Mouse (Mus musculus): ENCODE measurements at regions not wholly inside any gene's neighbourhood (a gene's known extent, or its start where the extent isn't known, plus 50 kb on each side); places are given as distances from the start of the nearest gene placed in this dataset.
"Not testable (repeated sequence)": the region's sequence is repeated elsewhere in the genome, so short reads cannot be mapped to it uniquely, and the experiment has no call there.

DNA sequence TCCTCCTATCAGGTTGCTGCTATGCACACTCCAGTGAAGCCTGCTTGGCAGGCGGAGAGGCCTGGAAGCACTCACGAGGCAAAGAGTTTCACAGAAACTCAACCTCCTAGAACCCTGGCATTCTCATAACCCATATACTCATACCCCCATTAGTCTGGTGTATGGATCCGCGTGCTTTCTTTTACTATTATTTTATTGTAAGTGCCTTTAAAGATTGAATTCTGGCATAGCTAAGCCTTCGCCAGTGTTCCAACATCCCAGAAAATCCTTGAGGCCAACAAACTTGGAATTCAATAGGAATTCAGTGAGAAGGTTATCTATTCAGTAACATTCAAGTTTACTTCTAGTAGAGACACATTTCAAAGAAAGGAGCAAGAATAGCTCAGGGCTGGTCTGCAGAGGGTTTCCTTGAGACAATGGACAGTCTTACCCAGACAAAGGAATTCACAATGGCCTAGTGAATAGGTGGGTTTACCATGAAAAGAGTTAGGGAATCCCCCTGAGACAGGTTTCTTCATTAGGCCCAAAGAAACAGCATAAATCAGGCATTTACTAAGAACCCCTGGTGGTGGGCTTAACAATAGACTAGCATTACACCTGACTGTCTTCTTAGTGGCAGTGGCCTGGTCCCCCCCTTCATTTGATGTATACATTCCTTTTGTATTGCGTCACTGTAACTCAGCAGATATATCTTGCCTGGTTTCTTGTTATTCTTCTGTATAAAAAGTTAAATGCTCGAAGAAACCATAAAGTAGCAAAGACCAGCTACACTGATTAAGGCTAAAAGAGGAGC, 80.8 kb upstream of the Gm15446 start:
- H3K27ac ChIP-seq (ENCODE audit: insufficient read depth, low read length); H3K4me3 ChIP-seq (ENCODE audit: insufficient read depth, low read length); H3K4me1 ChIP-seq (ENCODE audit: control insufficient read depth, insufficient read depth, low read length): not testable (repeated sequence)

DNA sequence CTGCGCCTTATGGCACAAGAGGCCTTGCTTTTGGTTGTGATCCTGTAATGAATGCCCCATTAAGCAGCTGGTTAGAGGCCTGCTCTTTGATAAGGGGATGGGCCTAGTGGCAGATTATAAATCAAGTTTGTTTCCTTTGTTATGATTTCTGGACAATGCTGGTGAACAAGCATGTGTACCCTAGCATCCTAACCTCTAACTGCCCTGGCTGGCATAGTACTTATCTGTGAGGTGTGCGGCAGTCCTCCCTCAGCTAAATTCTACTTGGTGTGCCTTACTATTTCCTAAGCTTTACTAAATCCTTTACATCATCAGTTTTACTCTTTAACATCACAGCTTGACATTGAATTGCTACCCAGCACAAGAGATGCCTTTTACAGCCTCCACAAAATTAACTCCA, 79.0 kb upstream of the Gm15446 start:
- not testable (repeated sequence) for H3K4me1 ChIP-seq (ENCODE audit: control insufficient read depth, insufficient read depth, low read length); H3K27ac ChIP-seq (ENCODE audit: insufficient read depth, low read length)
- peak overlapping the region; percentile 61 for H3K4me3 ChIP-seq (ENCODE audit: insufficient read depth, low read length)

DNA sequence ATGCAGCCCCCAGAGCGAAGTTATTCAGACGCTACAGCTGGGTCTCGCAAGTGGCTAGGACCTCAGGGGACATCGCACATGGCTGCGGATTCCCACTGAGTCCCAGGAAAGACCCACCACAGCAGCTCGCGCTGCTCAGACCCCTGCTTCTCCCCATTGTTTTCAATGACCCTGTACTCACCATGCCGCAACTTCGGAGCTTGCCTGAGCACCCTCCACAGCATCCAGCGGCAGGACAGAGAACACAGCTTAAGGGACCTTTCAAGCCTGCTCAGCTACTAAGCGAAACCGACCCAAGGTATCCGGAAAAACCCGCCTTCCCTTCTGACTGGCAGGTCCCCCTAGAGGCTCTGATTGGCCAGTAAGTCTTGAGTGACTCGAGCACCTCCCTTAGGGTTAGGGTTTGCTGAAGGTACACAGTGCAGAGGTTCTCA, 78.4 kb upstream of the Gm15446 start:
- peak overlapping the region; percentile 61 for H3K4me3 ChIP-seq (ENCODE audit: insufficient read depth, low read length)
- no peak overlapping the region for H3K27ac ChIP-seq (ENCODE audit: insufficient read depth, low read length)
- H3K4me1 ChIP-seq (ENCODE audit: control insufficient read depth, insufficient read depth, low read length), result no peaks in the 10 kb centered on the region
- TF ChIP-seq CTCF (IDR thresholded peaks at IDR 0.05; ENCODE audit: borderline replicate concordance, insufficient read depth, low read length) (no peak), POLR2A (IDR thresholded peaks at IDR 0.05; ENCODE audit: low read depth, low read length) (no peak)

DNA sequence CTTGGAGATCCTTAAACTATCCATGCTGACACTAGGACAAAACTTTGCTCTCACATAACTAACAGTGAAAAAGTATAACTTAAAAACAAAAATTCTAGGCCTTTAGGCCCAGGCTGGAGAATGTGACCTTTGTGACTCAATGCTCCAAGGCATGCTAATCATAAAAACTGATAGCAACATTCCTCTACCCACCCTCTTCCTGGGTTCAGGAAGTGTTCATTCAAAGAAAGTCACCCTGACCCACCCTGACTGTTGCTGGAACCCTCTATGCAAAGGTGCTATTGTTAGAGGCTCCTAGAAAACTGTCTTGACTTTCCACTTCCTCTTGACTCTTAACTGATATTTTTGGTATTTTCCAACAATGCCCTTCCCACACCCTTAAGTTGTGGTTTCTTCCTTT, 72.0 kb upstream of the Gm15446 start:
- H3K4me1 ChIP-seq (ENCODE audit: control insufficient read depth, insufficient read depth, low read length); H3K4me3 ChIP-seq (ENCODE audit: insufficient read depth, low read length); H3K27ac ChIP-seq (ENCODE audit: insufficient read depth, low read length): not testable (repeated sequence)

- Histone ChIP-seq H3K4me1 (ENCODE audit: control insufficient read depth, insufficient read depth, low read length) (no peaks in the 10 kb centered on the region), H3K27ac (ENCODE audit: insufficient read depth, low read length) (no peak overlapping the region), H3K4me3 (ENCODE audit: insufficient read depth, low read length) (no peak overlapping the region)
- TF ChIP-seq CTCF (IDR thresholded peaks at IDR 0.05; ENCODE audit: borderline replicate concordance, insufficient read depth, low read length), result no peak
- no peak for TF ChIP-seq POLR2A (IDR thresholded peaks at IDR 0.05; ENCODE audit: low read depth, low read length)
Measured at GRCm38 (mm10) chr5:109860402-109860801, 62.8 kb upstream of the Gm15446 start.

- not testable (repeated sequence) for H3K27ac ChIP-seq (ENCODE audit: insufficient read depth, low read length); H3K4me3 ChIP-seq (ENCODE audit: insufficient read depth, low read length); H3K4me1 ChIP-seq (ENCODE audit: control insufficient read depth, insufficient read depth, low read length)
Measured at GRCm38 (mm10) chr5:109864517-109864916, 58.7 kb upstream of the Gm15446 start.

DNA sequence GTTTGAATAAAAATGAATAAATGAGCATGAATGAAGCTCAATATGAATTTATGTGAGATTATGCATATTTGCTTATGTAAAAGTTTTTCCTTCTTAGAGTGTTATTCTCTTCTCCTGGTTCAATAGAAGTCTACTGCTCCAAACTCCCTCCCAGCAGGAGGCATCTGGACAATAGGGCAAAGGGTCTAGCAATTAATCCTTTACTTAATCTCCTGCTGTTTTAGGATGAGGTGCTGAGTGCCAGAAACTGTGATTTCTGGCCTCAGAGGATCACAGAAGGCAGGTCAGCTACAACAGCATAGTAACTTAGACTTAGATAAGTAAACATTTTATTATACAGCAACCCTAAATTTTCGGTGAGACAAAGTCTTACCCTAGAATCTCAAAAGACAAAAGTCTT, 57.6 kb upstream of the Gm15446 start:
- H3K4me1 ChIP-seq (ENCODE audit: control insufficient read depth, insufficient read depth, low read length), result no peaks in the 10 kb centered on the region
- no peak for TF ChIP-seq CTCF (IDR thresholded peaks at IDR 0.05; ENCODE audit: borderline replicate concordance, insufficient read depth, low read length)
- no peak for TF ChIP-seq POLR2A (IDR thresholded peaks at IDR 0.05; ENCODE audit: low read depth, low read length)

DNA sequence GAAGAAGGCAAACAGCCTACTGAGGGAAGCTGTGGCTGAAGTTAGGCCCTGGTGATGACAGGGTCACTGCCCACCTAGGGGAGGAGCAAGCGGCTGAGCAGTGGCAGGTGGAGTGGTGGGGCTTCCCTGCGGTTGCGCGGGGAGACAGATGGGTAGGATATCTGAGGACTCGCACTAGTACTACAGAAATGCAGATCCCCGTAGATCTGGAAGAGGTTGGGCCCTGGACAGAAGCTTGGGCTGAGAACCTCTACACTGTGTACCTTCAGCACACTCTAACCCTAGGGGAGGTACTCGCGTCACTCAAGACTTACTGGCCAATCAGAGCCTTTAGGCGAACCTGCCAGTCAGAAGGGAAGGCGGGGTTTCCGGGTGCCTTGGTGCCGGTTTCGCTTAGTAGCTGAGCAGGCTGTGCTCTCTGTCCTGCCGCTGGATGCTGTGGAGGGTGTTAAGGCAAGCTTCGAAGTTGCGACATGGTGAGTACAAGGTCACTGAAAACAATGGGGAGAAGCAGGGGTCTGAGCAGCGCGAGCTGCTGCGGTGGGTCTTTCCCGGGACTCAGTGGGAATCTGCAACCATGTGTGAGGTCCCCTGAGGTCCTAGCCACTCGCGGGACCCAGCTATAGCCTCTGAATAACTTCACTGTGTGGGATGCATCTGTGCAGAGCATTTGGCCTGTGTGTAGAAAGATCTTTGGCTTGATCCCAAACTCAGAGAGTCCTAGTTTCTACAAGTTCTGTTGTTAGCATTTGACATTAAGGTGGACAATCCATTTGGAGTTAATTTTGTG, 56.7 kb upstream of the Gm15446 start:
- peak; percentile 80 for TF ChIP-seq POLR2A (IDR thresholded peaks at IDR 0.05; ENCODE audit: low read depth, low read length)
- TF ChIP-seq CTCF (IDR thresholded peaks at IDR 0.05; ENCODE audit: borderline replicate concordance, insufficient read depth, low read length), result no peak
- Histone ChIP-seq H3K4me3 (ENCODE audit: insufficient read depth, low read length) (peak overlapping the region; percentile 68), H3K27ac (ENCODE audit: insufficient read depth, low read length) (no peak overlapping the region), H3K4me1 (ENCODE audit: control insufficient read depth, insufficient read depth, low read length) (no peaks in the 10 kb centered on the region)

More for the DNA sequence above, 57.6 kb upstream of the Gm15446 start:
- no peak overlapping the region for H3K4me3 ChIP-seq (ENCODE audit: insufficient read depth, low read length)
- no peak overlapping the region for H3K27ac ChIP-seq (ENCODE audit: insufficient read depth, low read length)

DNA sequence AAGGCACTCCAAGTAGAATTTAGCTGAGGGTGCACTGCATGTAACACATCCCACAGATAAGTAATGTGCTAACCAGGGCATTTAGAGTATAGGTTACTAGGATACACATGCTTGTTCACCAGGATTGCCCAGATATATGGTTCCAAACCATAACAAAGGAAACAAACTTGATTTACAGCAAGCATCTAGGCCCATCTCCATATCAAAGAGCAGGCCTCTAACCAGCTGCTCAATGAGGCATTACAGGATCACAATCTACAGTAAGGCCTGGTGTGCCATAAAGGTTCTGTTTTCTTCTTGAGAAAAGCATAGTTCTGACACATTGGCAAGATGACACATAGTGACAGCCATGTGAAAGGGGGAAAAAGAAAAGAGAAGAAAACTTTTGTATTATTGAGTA, 56.0 kb upstream of the Gm15446 start:
- H3K4me3 ChIP-seq (ENCODE audit: insufficient read depth, low read length), result peak overlapping the region; percentile 68
- not testable (repeated sequence) for H3K4me1 ChIP-seq (ENCODE audit: control insufficient read depth, insufficient read depth, low read length); H3K27ac ChIP-seq (ENCODE audit: insufficient read depth, low read length)
